Mouse (Mus musculus) bone marrow macrophage, adult 2 months (primary cell): ENCODE measurements around the gene Ano1.

Experiments
- CTCF ChIP-seq: IDR thresholded peaks from 2 replicates; pipeline ENCODE4 v1.5.1; 2012; ENCODE audit warnings: low read depth, mild to moderate bottlenecking, low read length, moderate library complexity
- POLR2A ChIP-seq: IDR thresholded peaks from 2 replicates; pipeline ENCODE4 v1.6.1; 2012; ENCODE audit warnings: mild to moderate bottlenecking, low read depth, low read length, borderline replicate concordance

DNA sequence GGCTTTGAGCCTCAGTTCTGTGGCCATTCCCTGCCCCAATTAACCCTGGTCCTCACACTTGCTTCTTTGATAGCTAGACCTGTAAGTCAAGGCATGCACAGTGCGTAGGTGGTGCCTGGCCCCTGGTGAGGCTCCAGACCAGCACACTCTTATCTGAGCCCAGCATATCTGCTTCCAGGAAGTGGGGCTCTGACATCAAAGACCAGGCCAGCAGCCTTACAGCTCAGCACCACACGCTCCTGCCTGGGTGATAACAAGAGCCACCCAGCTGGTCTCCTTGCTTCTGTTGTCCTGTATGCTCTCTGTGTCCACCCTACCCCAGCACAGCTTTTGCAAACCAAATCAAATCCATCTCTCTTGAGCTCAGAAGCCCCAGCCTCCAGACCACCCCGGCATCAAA is 34.8 kb upstream of the Ano1 start:
- TF ChIP-seq POLR2A (no peak), CTCF (no peak)
